Mouse (Mus musculus): Measurements from ENCODE around the gene E2f8.

DNA sequence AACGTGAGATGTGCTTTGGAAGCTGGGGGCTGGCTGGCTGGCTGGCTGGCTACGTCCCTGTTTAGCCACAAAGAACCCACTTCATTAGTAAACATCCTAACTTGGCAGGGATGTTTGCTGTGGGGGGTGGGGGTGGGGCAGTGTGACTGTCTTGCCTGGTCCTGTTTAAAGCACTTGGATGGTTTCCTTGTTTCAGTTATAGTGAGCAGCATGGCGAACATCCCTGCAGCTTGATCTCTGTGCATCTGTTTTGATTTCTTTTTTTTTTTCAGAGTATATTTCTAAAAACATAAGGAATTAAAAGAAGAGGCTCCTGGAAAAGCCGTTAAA, 27.9 kb upstream of the E2f8 start:
- TF ChIP-seq CHD2 (IDR thresholded peaks at IDR 0.05; ENCODE audit: low read length) (no peak), RAD21 (IDR thresholded peaks at IDR 0.05; ENCODE audit: low read depth, low read length) (no peak), CTCF (conservative IDR thresholded peaks at IDR 0.05 in 1 of 2, IDR thresholded peaks at IDR 0.05 in 1 of 2; ENCODE audit: low read depth in 2 of 2, low read length in 2 of 2) (no peak), MXI1 (IDR thresholded peaks at IDR 0.05; ENCODE audit: low read depth, low read length) (no peak), MEF2A (IDR thresholded peaks at IDR 0.05; ENCODE audit: borderline replicate concordance, low read depth, low read length) (no peak), PAX5 (IDR thresholded peaks at IDR 0.05; ENCODE audit: low read length) (no peak), RCOR1 (conservative IDR thresholded peaks at IDR 0.05; ENCODE audit: low read depth, low read length) (no peak)

Measured in CH12.LX (cell line).